Mouse (Mus musculus) liver, embryonic 14.5 days (tissue): ENCODE measurements around the gene Rbm42.

Experiments used
- CTCF ChIP-seq: IDR thresholded peaks from 2 replicates; pipeline ENCODE4 v1.5.1; 2016; ENCODE audit warnings: antibody characterized with exemption, low read depth, control low read depth
- EP300 ChIP-seq: IDR thresholded peaks from 2 replicates; pipeline ENCODE4 v1.6.1; 2016; ENCODE audit warnings: antibody characterized with exemption, low read depth

DNA sequence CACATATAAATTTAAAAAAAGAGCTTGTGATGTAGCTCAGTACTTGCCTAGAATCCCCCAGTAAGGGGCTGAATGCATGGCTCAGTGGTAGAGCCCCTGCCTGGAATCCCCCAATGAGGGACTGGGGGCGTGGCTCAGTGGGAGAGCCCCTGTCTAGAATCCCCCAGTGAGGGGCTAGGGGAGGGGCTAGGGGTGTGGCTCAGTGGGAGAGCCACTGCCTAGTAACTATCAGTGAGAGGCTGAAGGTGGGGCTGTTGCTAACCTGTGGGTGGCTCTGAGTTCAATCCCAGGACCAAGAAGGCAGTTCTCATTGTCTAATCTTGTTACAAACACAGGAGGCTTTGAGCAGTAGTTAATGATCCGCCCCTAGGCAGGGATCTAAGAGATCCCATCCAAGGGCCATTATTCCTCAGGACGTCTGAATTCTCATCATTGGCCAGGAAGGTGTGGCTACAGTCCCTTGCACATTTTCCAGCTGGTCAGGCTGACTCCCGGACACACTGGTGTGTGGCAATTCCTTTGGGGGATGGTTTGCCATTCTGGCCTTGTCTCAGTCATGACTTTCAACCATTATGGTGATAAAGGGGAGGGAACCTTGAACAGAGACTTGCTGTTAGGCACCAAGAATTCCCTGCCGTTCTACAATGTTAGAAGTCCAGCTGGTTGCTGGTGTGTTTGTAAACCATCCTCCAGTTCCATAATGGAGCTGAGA lies 34.9 kb downstream of the Rbm42 start:
- TF ChIP-seq CTCF (no peak), EP300 (no peak)
